Mouse (Mus musculus): ENCODE measurements at regions not wholly inside any gene's neighbourhood (a gene's known extent, or its start where the extent isn't known, plus 50 kb on each side); places are given as distances from the start of the nearest gene placed in this dataset.

GRCm38 (mm10) chr11:113080311-113080710 lies 298.3 kb downstream of the Sox9 start:
- TF ChIP-seq POLR2A (IDR thresholded peaks at IDR 0.05; ENCODE audit: insufficient read depth, low read depth, low read length) (no peak), CTCF (IDR thresholded peaks at IDR 0.05; ENCODE audit: insufficient read depth, low read depth, low read length) (no peak)

All from olfactory bulb, adult 2 months (tissue).